Mouse (Mus musculus): Measurements from ENCODE around the gene Nfyb.

- no peak for TF ChIP-seq POLR2A (IDR thresholded peaks at IDR 0.05; ENCODE audit: low read depth, low read length)
- TF ChIP-seq CTCF (IDR thresholded peaks at IDR 0.05; ENCODE audit: borderline replicate concordance, insufficient read depth, low read length), result no peak
Measured at GRCm38 (mm10) chr10:82807238-82807637, 43.3 kb upstream of the Nfyb start.

Data from embryonic fibroblast, embryonic 13.5 days (primary cell).